Mouse (Mus musculus): ENCODE measurements around the gene Usp21.

- TF ChIP-seq CTCF (IDR thresholded peaks at IDR 0.05; ENCODE audit: low read depth, low read length) (no peak), POLR2AphosphoS5 (IDR thresholded peaks at IDR 0.05; ENCODE audit: insufficient replicate concordance, low read depth, low read length) (no peak)
Observed at GRCm38 (mm10) chr1:171250680-171251593, 36.9 kb downstream of the Usp21 start, which contains the start of gene Ndufs2.
